ENCODE assay signal across 8 mouse cellular contexts in the genomic region with DNA sequence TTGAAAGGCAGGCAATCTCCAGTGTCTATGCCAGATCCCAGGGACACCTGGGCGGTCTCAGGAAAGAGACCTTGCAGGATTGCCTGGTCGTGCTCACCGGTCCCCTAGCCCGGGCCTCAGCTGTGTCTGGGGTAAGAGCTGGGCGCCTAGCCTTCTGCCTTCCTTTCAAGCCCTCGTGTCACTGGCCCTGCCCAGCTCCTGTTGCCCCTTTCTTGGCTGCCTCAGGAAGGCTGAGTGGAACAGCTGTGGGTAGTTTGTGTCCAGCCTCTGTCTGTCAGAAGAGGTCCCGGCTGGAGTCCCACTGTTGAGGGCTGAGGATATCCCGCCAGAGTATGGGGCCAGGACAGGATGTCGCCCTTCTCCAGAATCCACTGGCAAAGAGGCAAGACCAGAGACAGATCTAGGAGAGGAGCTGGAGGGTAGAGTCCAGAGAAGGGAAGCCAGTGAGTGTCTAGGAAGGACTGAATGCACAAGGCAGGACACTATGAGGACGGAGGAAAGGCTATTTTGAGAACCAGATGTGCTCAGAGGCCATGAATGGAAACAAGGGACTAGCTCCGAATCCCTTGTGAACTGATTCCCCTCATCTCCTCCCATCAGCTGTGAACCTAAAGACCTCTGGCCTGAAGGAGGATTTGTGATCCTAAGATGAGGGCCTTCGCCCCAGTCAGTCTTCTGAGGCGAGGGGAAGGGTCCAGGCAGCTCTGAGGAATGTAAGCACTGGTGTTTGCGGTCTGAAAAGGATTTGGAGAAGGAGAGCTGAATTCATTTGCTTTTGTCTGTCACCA. TPM values are rescaled to one million over a fixed set of nuclear protein-coding genes. Genes with fewer than 3 reads are reported as not detected.
DNase-seq lines count a peak whose midpoint lies in the region; ATAC-seq lines count a peak whose summit lies in the region.

No protein-coding gene starts in this region.

- peak overlapping the region; percentile 74 for H3K4me3 ChIP-seq in heart, embryonic 12.5 days
- H3K4me3 ChIP-seq in embryonic facial prominence, embryonic 11.5 days (ENCODE audit: low read depth, low read length), result peak overlapping the region; percentile 57
- peak overlapping the region; percentile 47 for H3K4me3 ChIP-seq in hindbrain, embryonic 14.5 days (replicated peaks; ENCODE audit: low read length)
- H3K4me3 ChIP-seq in midbrain, embryonic 15.5 days, result peak overlapping the region; percentile 51

- no peak for DNase-seq in heart, postnatal 36 days
- DNase-seq in embryonic facial prominence, embryonic 11.5 days (ENCODE audit: low spot score), result no peak
- DNase-seq in hindbrain, embryonic 14.5 days (ENCODE audit: low spot score), result no peak
- no peak for DNase-seq in thymus, postnatal 25 days
- no peak for DNase-seq in ovary, postnatal 36 days (ENCODE audit: low spot score)
- DNase-seq in gastrocnemius, postnatal 10 days, result no peak

- H3K9ac ChIP-seq in heart, embryonic 12.5 days, result peak overlapping the region; percentile 91
- peak overlapping the region; percentile 43 for H3K9ac ChIP-seq in embryonic facial prominence, embryonic 11.5 days (replicated peaks; ENCODE audit: low read length)
- H3K9ac ChIP-seq in hindbrain, embryonic 14.5 days, result peak overlapping the region; percentile 69
- H3K9ac ChIP-seq in midbrain, embryonic 15.5 days, result peak overlapping the region; percentile 21; the same call in 1 of the 2 replicates

- 39% methylated on average over 14 of the region's 14 CpGs for WGBS in heart, embryonic 12.5 days
- 29% methylated on average over 14 of the region's 14 CpGs for WGBS in embryonic facial prominence, embryonic 11.5 days
- WGBS in hindbrain, embryonic 14.5 days, result 13% methylated on average over 14 of the region's 14 CpGs
- 15% methylated on average over 14 of the region's 14 CpGs for WGBS in midbrain, embryonic 15.5 days

- H3K27me3 ChIP-seq in heart, embryonic 12.5 days (replicated peaks), result 0 out of 2 replicates have a peak, but pooled peaks cover 3% of the 10 kb centered on the region
- no peaks in the 10 kb centered on the region; the same call in 1 of the 2 replicates for H3K27me3 ChIP-seq in embryonic facial prominence, embryonic 11.5 days (ENCODE audit: control insufficient read depth, insufficient read depth, low read length)
- no peaks in the 10 kb centered on the region for H3K27me3 ChIP-seq in hindbrain, embryonic 14.5 days (ENCODE audit: control insufficient read depth, insufficient read depth, low read length)
- 0 out of 2 replicates have a peak, but pooled peaks cover 4% of the 10 kb centered on the region for H3K27me3 ChIP-seq in midbrain, embryonic 15.5 days (replicated peaks)

- H3K9me3 ChIP-seq in heart, embryonic 12.5 days (replicated peaks), result no peaks in the 10 kb centered on the region
- no peaks in the 10 kb centered on the region for H3K9me3 ChIP-seq in embryonic facial prominence, embryonic 11.5 days (replicated peaks; ENCODE audit: control insufficient read depth, low read length)
- no peaks in the 10 kb centered on the region for H3K9me3 ChIP-seq in hindbrain, embryonic 14.5 days (ENCODE audit: control insufficient read depth, low read length)
- H3K9me3 ChIP-seq in midbrain, embryonic 15.5 days, result no peaks in the 10 kb centered on the region

- peak overlapping the region; percentile 98 for H3K4me2 ChIP-seq in heart, embryonic 12.5 days
- H3K4me2 ChIP-seq in embryonic facial prominence, embryonic 11.5 days (ENCODE audit: low read depth, low read length), result peak overlapping the region; percentile 96
- H3K4me2 ChIP-seq in hindbrain, embryonic 14.5 days (replicated peaks), result peak overlapping the region; percentile 78
- H3K4me2 ChIP-seq in midbrain, embryonic 15.5 days, result peak overlapping the region; percentile 93

- intact Hi-C loops in heart, postnatal 36 days (cut with DNase I), result no loop called here

- H3K27ac ChIP-seq in heart, embryonic 12.5 days (ENCODE audit: poor library complexity, severe bottlenecking), result 0 out of 2 replicates have a peak overlapping the region, but pooled peaks have one; percentile 17
- peak overlapping the region; percentile 48; the same call in 1 of the 2 replicates for H3K27ac ChIP-seq in embryonic facial prominence, embryonic 11.5 days (replicated peaks; ENCODE audit: low read depth, low read length)
- peak overlapping the region; percentile 78 for H3K27ac ChIP-seq in hindbrain, embryonic 14.5 days
- peak overlapping the region; percentile 67 for H3K27ac ChIP-seq in midbrain, embryonic 15.5 days

- H3K4me1 ChIP-seq in heart, embryonic 12.5 days (replicated peaks), result peaks cover 52% of the 10 kb centered on the region
- peaks cover 12% of the 10 kb centered on the region for H3K4me1 ChIP-seq in embryonic facial prominence, embryonic 11.5 days (ENCODE audit: control insufficient read depth, insufficient read depth, low read length)
- H3K4me1 ChIP-seq in hindbrain, embryonic 14.5 days (replicated peaks; ENCODE audit: control insufficient read depth, insufficient read depth, low read length), result peaks cover 27% of the 10 kb centered on the region; the same call in 1 of the 2 replicates
- peaks cover 46% of the 10 kb centered on the region for H3K4me1 ChIP-seq in midbrain, embryonic 15.5 days

- no peak for ATAC-seq in heart, embryonic 12.5 days (ENCODE audit: insufficient number of reproducible peaks, low FRiP score)
- ATAC-seq in embryonic facial prominence, embryonic 11.5 days (replicated peaks; ENCODE audit: insufficient number of reproducible peaks, low FRiP score, low TSS enrichment, low read depth), result no peak
- no peak for ATAC-seq in hindbrain, embryonic 14.5 days (ENCODE audit: low FRiP score)
- ATAC-seq in midbrain, embryonic 15.5 days (replicated peaks), result no peak

- peaks cover 37% of the 10 kb centered on the region for H3K36me3 ChIP-seq in heart, embryonic 12.5 days
- H3K36me3 ChIP-seq in embryonic facial prominence, embryonic 11.5 days (replicated peaks; ENCODE audit: control insufficient read depth, insufficient read depth, low read depth, low read length), result no peaks in the 10 kb centered on the region
- H3K36me3 ChIP-seq in hindbrain, embryonic 14.5 days (replicated peaks; ENCODE audit: control insufficient read depth, insufficient read depth), result peaks cover 6% of the 10 kb centered on the region; the same call in 1 of the 2 replicates
- no peaks in the 10 kb centered on the region for H3K36me3 ChIP-seq in midbrain, embryonic 15.5 days (replicated peaks)

RNA-seq across cellular contexts. Expression of gene Nes, which starts 2.9 kb away (rescaled TPM):
- polyA plus RNA-seq in heart, embryonic 12.5 days (2016; fragmentation: Nextera tagmentation; extraction: Ambion mirVana), result 33.0 and 34.6 TPM in 2 replicates
- total RNA-seq in heart, postnatal 36 days (2021), result 10 to 100 TPM; 18.7 to 22.7 TPM
- polyA plus RNA-seq in embryonic facial prominence, embryonic 11.5 days (2014; fragmentation: Nextera tagmentation; extraction: Ambion mirVana), result 15.1 and 16.2 TPM in 2 replicates
- polyA plus RNA-seq in hindbrain, embryonic 14.5 days (2014; fragmentation: Nextera tagmentation; extraction: Ambion mirVana), result 20.5 and 20.7 TPM in 2 replicates
- polyA plus RNA-seq in midbrain, embryonic 15.5 days (2015; fragmentation: Nextera tagmentation; extraction: Ambion mirVana), result 33.0 and 40.7 TPM in 2 replicates
- total RNA-seq in gastrocnemius, postnatal 10 days (2021), result 10 to 100 TPM; 72.4 to 87.7 TPM

RNA-seq across cellular contexts. Expression of gene Crabp2, which starts 25.3 kb away (rescaled TPM):
- polyA plus RNA-seq in heart, embryonic 12.5 days (2016; fragmentation: Nextera tagmentation; extraction: Ambion mirVana), result 7.3 and 8.0 TPM in 2 replicates
- total RNA-seq in heart, postnatal 36 days (2021), result not detected
- polyA plus RNA-seq in embryonic facial prominence, embryonic 11.5 days (2014; fragmentation: Nextera tagmentation; extraction: Ambion mirVana), result 626 and 642 TPM in 2 replicates
- polyA plus RNA-seq in hindbrain, embryonic 14.5 days (2014; fragmentation: Nextera tagmentation; extraction: Ambion mirVana), result 48.7 and 56.4 TPM in 2 replicates
- 44.8 and 52.1 TPM in 2 replicates for polyA plus RNA-seq in midbrain, embryonic 15.5 days (2015; fragmentation: Nextera tagmentation; extraction: Ambion mirVana)
- total RNA-seq in gastrocnemius, postnatal 10 days (2021), result 1 to 10 TPM in 1 of 2 experiments, under 1 TPM in 1; 0.96 to 1.1 TPM

RNA-seq across cellular contexts. Expression of gene Bcan, which starts 26.2 kb away (rescaled TPM):
- polyA plus RNA-seq in heart, embryonic 12.5 days (2016; fragmentation: Nextera tagmentation; extraction: Ambion mirVana), result 0.09 and 0.15 TPM in 2 replicates
- total RNA-seq in heart, postnatal 36 days (2021), result under 1 TPM in 1 of 2 experiments, not detected in 1; 0.19 TPM
- 0.06 TPM in 1 of 2 replicates, not detected in the other for polyA plus RNA-seq in embryonic facial prominence, embryonic 11.5 days (2014; fragmentation: Nextera tagmentation; extraction: Ambion mirVana)
- 89.1 and 99.3 TPM in 2 replicates for polyA plus RNA-seq in hindbrain, embryonic 14.5 days (2014; fragmentation: Nextera tagmentation; extraction: Ambion mirVana)
- 53.4 and 62.8 TPM in 2 replicates for polyA plus RNA-seq in midbrain, embryonic 15.5 days (2015; fragmentation: Nextera tagmentation; extraction: Ambion mirVana)
- 1 to 10 TPM in 1 of 2 experiments, under 1 TPM in 1; 0.61 to 1.9 TPM for total RNA-seq in gastrocnemius, postnatal 10 days (2021)

RNA-seq across cellular contexts. Expression of gene Rrnad1, which starts 43.3 kb away (rescaled TPM):
- polyA plus RNA-seq in heart, embryonic 12.5 days (2016; fragmentation: Nextera tagmentation; extraction: Ambion mirVana), result 13.6 and 14.1 TPM in 2 replicates
- total RNA-seq in heart, postnatal 36 days (2021), result 1 to 10 TPM; 4.8 to 5.2 TPM
- 13.5 and 16.0 TPM in 2 replicates for polyA plus RNA-seq in embryonic facial prominence, embryonic 11.5 days (2014; fragmentation: Nextera tagmentation; extraction: Ambion mirVana)
- polyA plus RNA-seq in hindbrain, embryonic 14.5 days (2014; fragmentation: Nextera tagmentation; extraction: Ambion mirVana), result 15.8 and 18.1 TPM in 2 replicates
- 23.0 and 23.2 TPM in 2 replicates for polyA plus RNA-seq in midbrain, embryonic 15.5 days (2015; fragmentation: Nextera tagmentation; extraction: Ambion mirVana)
- total RNA-seq in gastrocnemius, postnatal 10 days (2021), result 1 to 10 TPM; 4.8 to 7.0 TPM

RNA-seq across cellular contexts. Expression of gene Isg20l2, which starts 43.7 kb away (rescaled TPM):
- 36.4 and 38.3 TPM in 2 replicates for polyA plus RNA-seq in heart, embryonic 12.5 days (2016; fragmentation: Nextera tagmentation; extraction: Ambion mirVana)
- total RNA-seq in heart, postnatal 36 days (2021), result 10 to 100 TPM; 10.2 to 12.3 TPM
- 51.5 and 52.3 TPM in 2 replicates for polyA plus RNA-seq in embryonic facial prominence, embryonic 11.5 days (2014; fragmentation: Nextera tagmentation; extraction: Ambion mirVana)
- 17.0 and 18.5 TPM in 2 replicates for polyA plus RNA-seq in hindbrain, embryonic 14.5 days (2014; fragmentation: Nextera tagmentation; extraction: Ambion mirVana)
- 30.5 and 34.9 TPM in 2 replicates for polyA plus RNA-seq in midbrain, embryonic 15.5 days (2015; fragmentation: Nextera tagmentation; extraction: Ambion mirVana)
- total RNA-seq in gastrocnemius, postnatal 10 days (2021), result 10 to 100 TPM; 10.7 to 15.0 TPM

Comparison
In these comparisons a context has a peak if more than half of its experiments do, and no peak if none do; other contexts are left out.
1. H3K27ac ChIP-seq: peak in every context shown above with its lines; median percentile 78 in hindbrain, embryonic 14.5 days; 67 in midbrain, embryonic 15.5 days; 48 in embryonic facial prominence, embryonic 11.5 days; 17 in heart, embryonic 12.5 days.
2. H3K9ac ChIP-seq: peak in every context shown above with its lines; median percentile 91 in heart, embryonic 12.5 days; 69 in hindbrain, embryonic 14.5 days; 43 in embryonic facial prominence, embryonic 11.5 days; 21 in midbrain, embryonic 15.5 days.
3. RNA of gene Crabp2, which starts 25.3 kb away (polyA plus RNA-seq): 626 to 642 TPM in embryonic facial prominence, embryonic 11.5 days; 48.7 to 56.4 TPM in hindbrain, embryonic 14.5 days, 44.8 to 52.1 TPM in midbrain, embryonic 15.5 days and 7.3 to 8.0 TPM in heart, embryonic 12.5 days; every median in the first group is over 10 times any median in the second.
4. RNA of gene Bcan, which starts 26.2 kb away (polyA plus RNA-seq): 89.1 to 99.3 TPM in hindbrain, embryonic 14.5 days and 53.4 to 62.8 TPM in midbrain, embryonic 15.5 days; 0.09 to 0.15 TPM in heart, embryonic 12.5 days and 0.06 TPM in embryonic facial prominence, embryonic 11.5 days; every median in the first group is over 10 times any median in the second.
5. Peak in every context shown above with its lines, with median percentiles within 50 percentile points of each other: H3K4me2 ChIP-seq and H3K4me3 ChIP-seq.